Mouse (Mus musculus) G1E (cell line): Measurements from ENCODE around the gene Bahcc1. TPM values are rescaled to one million over a fixed set of nuclear protein-coding genes. Genes with fewer than 3 reads are reported as not detected.

Source experiments
- ATAC-seq: 2 replicates; pipeline ENCODE4 v1.8.0; 2016; ENCODE audit warnings: mild to moderate bottlenecking; ENCODE audit not compliant: insufficient number of reproducible peaks, poor library complexity, low FRiP score, severe bottlenecking; ENCODE audit errors: extremely low read depth
- DNase-seq: peaks from one replicate; pipeline ENCODE4 v3.0.0; 2012; ENCODE audit warnings: low spot score
- H3K27me3 ChIP-seq: 2 replicates; pipeline ENCODE4 v1.6.1; 2012; ENCODE audit warnings: mild to moderate bottlenecking, low read length, inconsistent platforms; ENCODE audit not compliant: insufficient read depth
- H3K36me3 ChIP-seq: replicated peaks from 2 replicates; pipeline ENCODE3; 2012; ENCODE audit warnings: mild to moderate bottlenecking, inconsistent platforms
- H3K4me1 ChIP-seq: 2 replicates; pipeline ENCODE4 v1.6.1; 2012; ENCODE audit warnings: low read depth, low read length, inconsistent platforms, mixed read lengths; ENCODE audit not compliant: insufficient read depth
- H3K4me3 ChIP-seq: 2 replicates; pipeline ENCODE4 v1.5.1; 2012; ENCODE audit warnings: low read depth, mild to moderate bottlenecking, inconsistent platforms, low read length, moderate library complexity, mixed read lengths
- H3K9me3 ChIP-seq: replicated peaks from 2 replicates; pipeline ENCODE4 v1.6.1; 2012; ENCODE audit warnings: inconsistent platforms
- CTCF ChIP-seq: IDR thresholded peaks from 2 replicates; pipeline ENCODE4 v1.5.1; 2012; ENCODE audit warnings: low read depth, low read length, inconsistent platforms, mixed read lengths
- GATA1 ChIP-seq: IDR thresholded peaks from 2 replicates; pipeline ENCODE4 v1.6.1; 2012; ENCODE audit warnings: borderline replicate concordance, low read length, inconsistent platforms, mixed read lengths
- GATA2 ChIP-seq: IDR thresholded peaks from 2 replicates; pipeline ENCODE4 v1.6.1; 2012; ENCODE audit warnings: low read depth, low read length, inconsistent platforms, borderline replicate concordance
- POLR2AphosphoS5 ChIP-seq: IDR thresholded peaks from 2 replicates; pipeline ENCODE4 v1.6.1; 2012; ENCODE audit warnings: low read depth, low read length, inconsistent platforms; ENCODE audit not compliant: insufficient replicate concordance
- TAL1 ChIP-seq: conservative IDR thresholded peaks from 2 replicates; pipeline ENCODE4 v1.6.1; 2012; ENCODE audit warnings: low read depth, low read length, inconsistent platforms, mixed read lengths
- polyA plus RNA-seq: library from polyadenylated mRNA; stranded (reverse); fragments of >175 nt; gene quantifications from 2 replicates; pipeline ENCODE4 v1.2.3, GENCODE M21; 2012
- total RNA-seq, 2 experiments: library from RNA; stranded (forward) in 1 of 2; stranded (reverse) in 1 of 2; fragments of 200-1000 nt in 1 of 2; fragments of >200 nt in 1 of 2; fragmentation: Nextera tagmentation in 1 of 2; gene quantifications; 2 replicates each; pipeline ENCODE4 v1.2.3; 2014 to 2017

Gene Bahcc1
- total and polyA plus RNA-seq, 3 experiments = 0.05 to 0.50 TPM; not detected in 1

DNA sequence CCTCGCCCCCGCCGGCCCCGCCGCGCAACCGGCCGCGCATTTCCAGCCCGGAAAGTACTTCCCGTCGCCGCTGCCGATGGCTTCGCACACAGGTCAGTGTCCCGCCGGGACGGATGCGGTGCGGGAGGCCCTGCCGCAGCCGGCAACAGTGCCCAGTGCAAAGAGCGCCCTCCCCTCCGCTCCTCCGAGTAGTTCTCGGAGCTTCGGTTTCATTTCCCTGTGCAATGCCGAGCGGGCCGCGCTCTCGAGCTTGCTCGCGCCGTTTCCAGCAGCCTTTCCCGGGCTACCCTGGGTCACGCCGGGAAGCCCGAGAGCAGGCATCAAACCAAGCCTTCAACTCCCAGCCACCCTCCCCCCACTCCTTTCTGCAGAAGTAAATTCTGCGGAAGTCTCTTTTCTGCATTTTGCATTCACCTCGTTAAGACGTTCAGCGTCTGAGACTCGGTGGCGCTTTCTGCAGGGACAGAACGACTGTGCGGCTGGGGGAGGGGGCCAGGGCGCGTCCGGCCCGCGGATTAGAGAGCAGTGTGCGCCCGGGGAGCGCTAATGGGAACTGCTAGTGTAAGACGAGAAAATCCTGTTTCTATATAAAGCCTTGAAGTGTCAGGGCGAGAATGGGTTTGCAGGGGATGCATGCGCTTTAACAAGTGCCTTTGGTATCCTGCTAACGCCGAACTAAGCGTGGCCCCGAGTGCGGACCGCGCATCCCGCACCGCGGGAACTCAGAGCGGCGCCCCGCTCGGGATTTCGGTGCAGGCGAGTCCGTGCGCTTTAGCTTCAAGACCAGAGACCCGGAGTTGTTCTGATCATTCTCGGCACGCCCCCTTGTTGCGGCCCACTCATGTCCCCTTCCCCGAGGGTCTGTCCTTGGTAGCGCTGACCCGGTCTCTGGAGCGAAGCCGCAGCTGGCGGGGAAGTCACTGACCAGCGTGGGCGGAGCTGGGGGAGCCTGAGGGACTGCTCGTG lies 4.7 kb downstream of the Bahcc1 start:
- ATAC-seq = no peak

GRCm38 (mm10) chr11:120238306-120238705 lies 5.6 kb downstream of the Bahcc1 start:
- no peak for ATAC-seq
- H3K36me3 ChIP-seq = no peaks in the 10 kb centered on the region
- TF ChIP-seq CTCF (no peak), TAL1 (no peak), GATA2 (no peak), GATA1 (no peak), POLR2AphosphoS5 (no peak)
- no peak overlapping the region for H3K4me3 ChIP-seq
- H3K4me1 ChIP-seq = peaks cover 2% of the 10 kb centered on the region; the same call in 1 of the 2 replicates
- DNase-seq = no peak
- peaks cover 77% of the 10 kb centered on the region for H3K27me3 ChIP-seq
- peaks cover 44% of the 10 kb centered on the region for H3K9me3 ChIP-seq

More for the DNA sequence above, 4.7 kb downstream of the Bahcc1 start:
- TF ChIP-seq TAL1 (no peak), GATA2 (no peak), POLR2AphosphoS5 (no peak), GATA1 (no peak), CTCF (no peak)
- Histone ChIP-seq H3K36me3 (no peaks in the 10 kb centered on the region), H3K27me3 (peaks cover 74% of the 10 kb centered on the region), H3K4me1 (peaks cover 6% of the 10 kb centered on the region), H3K4me3 (no peak overlapping the region; the same call in 1 of the 2 replicates), H3K9me3 (peaks cover 49% of the 10 kb centered on the region)
- no peak for DNase-seq

- no peak for ATAC-seq
- H3K4me3 ChIP-seq = no peak overlapping the region
Measured at GRCm38 (mm10) chr11:120238751-120239359, 6.1 kb downstream of the Bahcc1 start.

DNA sequence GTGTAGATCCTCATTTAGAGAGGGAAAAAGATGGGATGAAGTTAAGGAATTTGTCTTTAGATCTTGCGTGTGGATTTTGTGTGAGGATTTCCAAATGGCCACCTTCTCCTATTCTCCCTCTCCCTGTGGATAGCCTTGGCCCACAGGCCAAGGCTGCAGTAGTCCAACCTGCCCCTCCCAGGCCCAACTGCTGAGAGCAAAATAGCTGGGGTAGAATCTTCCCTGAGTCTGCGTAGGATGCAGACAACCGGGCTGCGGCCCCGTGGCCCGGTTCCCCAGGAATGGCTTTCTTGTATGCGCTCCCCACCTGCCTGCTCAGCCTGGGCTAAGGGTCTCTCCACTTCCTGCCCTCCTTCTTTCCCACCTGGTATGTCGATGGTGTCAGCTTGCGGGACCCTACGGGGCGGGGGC lies 6.8 kb downstream of the Bahcc1 start:
- DNase-seq (no peak), ATAC-seq (no peak)
- Histone ChIP-seq H3K4me1 (no peaks in the 10 kb centered on the region), H3K9me3 (peaks cover 31% of the 10 kb centered on the region), H3K36me3 (no peaks in the 10 kb centered on the region), H3K4me3 (no peak overlapping the region), H3K27me3 (peaks cover 70% of the 10 kb centered on the region)
- TF ChIP-seq CTCF (no peak), GATA2 (no peak), POLR2AphosphoS5 (no peak), GATA1 (no peak), TAL1 (no peak)

More at GRCm38 (mm10) chr11:120238751-120239359, 6.1 kb downstream of the Bahcc1 start:
- H3K36me3 ChIP-seq = no peaks in the 10 kb centered on the region
- no peak for DNase-seq
- peaks cover 38% of the 10 kb centered on the region for H3K9me3 ChIP-seq
- peaks cover 75% of the 10 kb centered on the region for H3K27me3 ChIP-seq
- no peaks in the 10 kb centered on the region for H3K4me1 ChIP-seq
- no peak for TF ChIP-seq TAL1
- TF ChIP-seq GATA2 = no peak
- TF ChIP-seq GATA1 = no peak
- TF ChIP-seq POLR2AphosphoS5 = no peak
- TF ChIP-seq CTCF = no peak

- no peak overlapping the region for H3K4me3 ChIP-seq
- no peak for DNase-seq
- no peaks in the 10 kb centered on the region for H3K4me1 ChIP-seq
Measured at GRCm38 (mm10) chr11:120240206-120240605, 7.5 kb downstream of the Bahcc1 start.

More at GRCm38 (mm10) chr11:120240206-120240605, 7.5 kb downstream of the Bahcc1 start:
- no peaks in the 10 kb centered on the region for H3K36me3 ChIP-seq
- TF ChIP-seq CTCF (no peak), GATA1 (no peak), TAL1 (no peak), POLR2AphosphoS5 (no peak), GATA2 (no peak)
- peaks cover 27% of the 10 kb centered on the region for H3K9me3 ChIP-seq
- peaks cover 67% of the 10 kb centered on the region for H3K27me3 ChIP-seq
- no peak for ATAC-seq
